Mouse (Mus musculus) embryonic fibroblast, embryonic 13.5 days (primary cell): ENCODE measurements around the gene Olfr983.

Experiments used
- CTCF ChIP-seq: IDR thresholded peaks from 2 replicates; pipeline ENCODE4 v1.5.1; 2011; ENCODE audit warnings: mild to moderate bottlenecking, control low read depth, low read length, moderate library complexity, borderline replicate concordance; ENCODE audit not compliant: insufficient read depth
- POLR2A ChIP-seq: IDR thresholded peaks from 2 replicates; pipeline ENCODE4 v1.6.1; 2011; ENCODE audit warnings: low read depth, mild to moderate bottlenecking, control low read depth, low read length, moderate library complexity

DNA sequence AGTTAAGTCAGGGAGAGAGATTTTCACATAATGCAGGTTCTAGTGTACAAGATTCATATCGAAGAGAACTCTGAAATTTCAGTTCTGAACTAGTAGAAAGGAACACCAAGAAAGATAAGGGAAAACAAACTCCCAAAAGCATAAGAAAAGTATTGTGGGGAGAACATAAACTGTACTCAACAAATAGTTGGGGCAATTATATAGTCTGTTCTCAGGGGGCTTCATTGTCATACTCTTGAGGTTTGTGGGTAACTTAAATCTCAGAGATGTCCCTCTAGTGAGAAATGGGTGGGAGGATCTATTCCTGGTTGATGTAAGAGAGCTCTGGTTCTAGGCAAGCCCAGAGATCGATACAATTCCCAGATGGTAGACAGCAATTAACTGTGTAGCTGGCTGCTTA is 19.9 kb downstream of the Olfr983 start, which contains the start of gene Olfr982:
- TF ChIP-seq CTCF (no peak), POLR2A (no peak)
